Mouse (Mus musculus) CH12.LX (cell line): ENCODE data around the gene Cacna2d1. TPM values are rescaled to one million over a fixed set of nuclear protein-coding genes. Genes with fewer than 3 reads are reported as not detected.

Experiments
- DNase-seq: peaks from one replicate; pipeline ENCODE4 v3.0.0-alpha.2; 2013; ENCODE audit errors: extremely low read depth
- H3K27ac ChIP-seq: 2 replicates; pipeline ENCODE4 v1.5.1; 2012; ENCODE audit warnings: low read depth, mild to moderate bottlenecking, control low read depth, moderate library complexity; ENCODE audit not compliant: insufficient read depth
- H3K27me3 ChIP-seq: replicated peaks from 2 replicates; pipeline ENCODE3; 2012; ENCODE audit warnings: inconsistent platforms
- H3K36me3 ChIP-seq, 2 experiments: replicated peaks in 1 of 2; 2 replicates each; pipeline versions ENCODE3 to v1.6.1; 2012; ENCODE audit warnings: inconsistent platforms in 1 of 2, low read length in 1 of 2, mild to moderate bottlenecking in 1 of 2, mixed read lengths in 1 of 2, moderate library complexity in 1 of 2; ENCODE audit not compliant: control insufficient read depth in 1 of 2, insufficient read depth in 1 of 2
- H3K4me1 ChIP-seq, 2 experiments: 2 replicates each; pipeline ENCODE4 v1.6.1; 2012; ENCODE audit warnings: inconsistent platforms in 1 of 2, moderate library complexity in 1 of 2; ENCODE audit not compliant: insufficient read depth in 2 of 2, control insufficient read depth in 1 of 2
- H3K4me2 ChIP-seq: 2 replicates; pipeline ENCODE4 v1.6.1; 2012; ENCODE audit warnings: low read depth, mild to moderate bottlenecking, control low read depth; ENCODE audit not compliant: poor library complexity, insufficient read depth, severe bottlenecking
- H3K4me3 ChIP-seq, 3 experiments: fragments of 150-350 bp in 1 of 3; sonication (generic) in 1 of 3; replicated peaks in 1 of 3; 2 replicates each; pipeline versions ENCODE3 to v1.5.1; 2011 to 2012; ENCODE audit warnings: low read depth in 2 of 3, low read length in 2 of 3, mild to moderate bottlenecking in 2 of 3, moderate library complexity in 2 of 3, control low read depth in 1 of 3, improper control_type of control experiment in 1 of 3, inconsistent platforms in 1 of 3, mixed read lengths in 1 of 3; ENCODE audit not compliant: poor library complexity in 1 of 3
- H3K79me2 ChIP-seq: replicated peaks from 2 replicates; pipeline ENCODE4 v1.6.1; 2012; ENCODE audit warnings: mild to moderate bottlenecking, moderate library complexity; ENCODE audit not compliant: control insufficient read depth, poor library complexity, insufficient read depth, severe bottlenecking; ENCODE audit errors: extremely low read depth
- H3K9ac ChIP-seq: 2 replicates; pipeline ENCODE4 v1.6.1; 2012; ENCODE audit warnings: low read depth, mild to moderate bottlenecking, control low read depth, moderate library complexity; ENCODE audit not compliant: insufficient read depth
- H3K9me3 ChIP-seq: replicated peaks from 2 replicates; pipeline ENCODE3; 2012; ENCODE audit warnings: low read length, inconsistent platforms, mixed read lengths
- BHLHE40 ChIP-seq: IDR thresholded peaks from 2 replicates; pipeline ENCODE4 v1.6.1; 2011; ENCODE audit warnings: mild to moderate bottlenecking, low read depth, low read length, improper control_type of control experiment
- CHD1 ChIP-seq: IDR thresholded peaks from 2 replicates; pipeline ENCODE4 v1.6.1; 2012; ENCODE audit warnings: low read depth, low read length, improper control_type of control experiment, inconsistent platforms
- CHD2 ChIP-seq: IDR thresholded peaks from 2 replicates; pipeline ENCODE4 v1.6.1; 2011; ENCODE audit warnings: low read length, improper control_type of control experiment
- CTCF ChIP-seq, 2 experiments: IDR thresholded peaks in 1 of 2; conservative IDR thresholded peaks in 1 of 2; 2 replicates each; pipeline ENCODE4 v1.5.1; 2011 to 2012; ENCODE audit warnings: low read depth in 2 of 2, low read length in 2 of 2, improper control_type of control experiment in 1 of 2, inconsistent platforms in 1 of 2, mild to moderate bottlenecking in 1 of 2, moderate library complexity in 1 of 2
- E2F4 ChIP-seq: IDR thresholded peaks from 2 replicates; pipeline ENCODE4 v1.6.1; 2011; ENCODE audit warnings: low read depth, low read length, improper control_type of control experiment; ENCODE audit not compliant: insufficient replicate concordance
- ELF1 ChIP-seq: IDR thresholded peaks from 2 replicates; pipeline ENCODE4 v1.6.1; 2014; ENCODE audit warnings: low read depth, mild to moderate bottlenecking, inconsistent platforms, low read length, improper control_type of control experiment
- EP300 ChIP-seq: IDR thresholded peaks from 2 replicates; pipeline ENCODE4 v1.6.1; 2011; ENCODE audit warnings: low read length, improper control_type of control experiment
- ETS1 ChIP-seq: conservative IDR thresholded peaks from 2 replicates; pipeline ENCODE4 v1.6.1; 2012; ENCODE audit warnings: low read depth, mild to moderate bottlenecking, inconsistent platforms, low read length, improper control_type of control experiment, moderate library complexity
- IRF4 ChIP-seq: IDR thresholded peaks from 2 replicates; pipeline ENCODE4 v1.6.1; 2014; ENCODE audit warnings: low read depth, mild to moderate bottlenecking, inconsistent platforms, low read length, improper control_type of control experiment
- JUN ChIP-seq: IDR thresholded peaks from 2 replicates; pipeline ENCODE4 v1.6.1; 2011; ENCODE audit warnings: low read depth, mild to moderate bottlenecking, low read length, improper control_type of control experiment, moderate library complexity; ENCODE audit not compliant: insufficient read depth
- MAFK ChIP-seq: IDR thresholded peaks from 2 replicates; pipeline ENCODE4 v1.6.1; 2011; ENCODE audit warnings: low read length, improper control_type of control experiment; ENCODE audit not compliant: insufficient replicate concordance
- MAX ChIP-seq: IDR thresholded peaks from 2 replicates; pipeline ENCODE4 v1.6.1; 2011; ENCODE audit warnings: low read length, improper control_type of control experiment
- MAZ ChIP-seq: IDR thresholded peaks from 2 replicates; pipeline ENCODE4 v1.6.1; 2012; ENCODE audit warnings: low read depth, mild to moderate bottlenecking, inconsistent platforms, low read length, improper control_type of control experiment, moderate library complexity
- MEF2A ChIP-seq: IDR thresholded peaks from 2 replicates; pipeline ENCODE4 v1.6.1; 2014; ENCODE audit warnings: low read depth, mild to moderate bottlenecking, inconsistent platforms, low read length, improper control_type of control experiment, borderline replicate concordance
- MXI1 ChIP-seq: IDR thresholded peaks from 2 replicates; pipeline ENCODE4 v1.6.1; 2011; ENCODE audit warnings: mild to moderate bottlenecking, low read depth, low read length, improper control_type of control experiment
- MYC ChIP-seq: IDR thresholded peaks from 2 replicates; pipeline ENCODE4 v1.6.1; 2011; ENCODE audit warnings: low read depth, mild to moderate bottlenecking, improper control_type of control experiment, low read length
- NRF1 ChIP-seq: IDR thresholded peaks from 2 replicates; pipeline ENCODE4 v1.6.1; 2014; ENCODE audit warnings: low read depth, mild to moderate bottlenecking, inconsistent platforms, low read length, improper control_type of control experiment, moderate library complexity
- PAX5 ChIP-seq: IDR thresholded peaks from 2 replicates; pipeline ENCODE4 v1.6.1; 2012; ENCODE audit warnings: low read length, inconsistent platforms, mixed read lengths
- POLR2A ChIP-seq: IDR thresholded peaks from 2 replicates; pipeline ENCODE4 v1.6.1; 2011; ENCODE audit warnings: low read depth, mild to moderate bottlenecking, improper control_type of control experiment, low read length
- POLR2AphosphoS2 ChIP-seq: IDR thresholded peaks from 2 replicates; pipeline ENCODE4 v1.6.1; 2011; ENCODE audit warnings: low read depth, low read length, improper control_type of control experiment
- RAD21 ChIP-seq: IDR thresholded peaks from 2 replicates; pipeline ENCODE4 v1.6.1; 2011; ENCODE audit warnings: low read depth, mild to moderate bottlenecking, low read length, improper control_type of control experiment, moderate library complexity
- SIN3A ChIP-seq: IDR thresholded peaks from 2 replicates; pipeline ENCODE4 v1.6.1; 2012; ENCODE audit warnings: low read length, improper control_type of control experiment, inconsistent platforms
- SMC3 ChIP-seq: IDR thresholded peaks from 2 replicates; pipeline ENCODE4 v1.6.1; 2011; ENCODE audit warnings: low read depth, low read length, improper control_type of control experiment
- ZKSCAN1 ChIP-seq: IDR thresholded peaks from 2 replicates; pipeline ENCODE4 v1.6.1; 2012; ENCODE audit warnings: low read depth, inconsistent platforms, low read length, improper control_type of control experiment, borderline replicate concordance
- dilution Hi-C: fragments of 300-500 bp; cut with MboI; formaldehyde crosslinking; loops from 2 replicates; pipeline ENCODE4 v1.14.3; 2020; ENCODE audit warnings: low sequenced_read_pairs; ENCODE audit not compliant: extremely low pct_unique_long_range_greater_than_20kb, extremely low pct_ligation_motif_present
- in situ Hi-C: fragments of 300-500 bp; cut with MboI; formaldehyde crosslinking; loops from 3 replicates; pipeline ENCODE4 v1.14.3; 2019; ENCODE audit warnings: low sequenced_read_pairs, low pct_ligation_motif_present, low pct_unique_long_range_greater_than_20kb, mixed read lengths
- polyA plus RNA-seq: library from polyadenylated mRNA; unstranded; fragments of >175 nt; gene quantifications from 2 replicates; pipeline ENCODE4 v1.2.1, GENCODE M21; 2012; ENCODE audit warnings: low read depth; ENCODE audit not compliant: insufficient read length
- total RNA-seq, 2 experiments: library from RNA; depleted of rRNA; stranded (reverse); fragments of 300-350 nt in 1 of 2; fragments of >200 nt in 1 of 2; gene quantifications; 2 replicates each; pipeline ENCODE4 v1.2.3; 2012 to 2014

The Cacna2d1 gene
- total and polyA plus RNA-seq, 3 experiments = 0.13 to 1.3 (median 0.28) TPM

DNA sequence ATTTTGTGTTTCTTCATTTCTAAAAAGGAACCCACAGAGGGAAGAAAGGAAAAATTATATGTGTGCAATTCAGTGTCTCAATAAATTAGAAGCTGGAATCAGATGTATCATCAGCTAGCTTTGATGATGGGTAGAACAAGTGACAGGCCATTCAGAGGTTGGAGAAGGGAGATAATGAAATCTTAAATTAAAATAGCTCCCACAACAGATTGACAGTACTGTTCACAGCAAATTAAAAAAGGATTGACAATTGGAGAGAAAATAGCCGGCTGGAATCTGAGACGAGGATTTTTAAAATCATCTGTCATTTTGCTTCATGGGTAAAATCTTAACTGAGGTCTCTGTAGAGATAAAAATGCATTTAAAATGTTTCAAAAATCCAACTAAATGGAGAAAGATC lies 290.9 kb downstream of the Cacna2d1 start:
- no peak overlapping the region for H3K4me3 ChIP-seq
- in situ Hi-C loops = no loop called here
- H3K4me2 ChIP-seq = no peak overlapping the region
- H3K9ac ChIP-seq = no peak overlapping the region
- no peaks in the 10 kb centered on the region for H3K4me1 ChIP-seq
- H3K79me2 ChIP-seq = no peaks in the 10 kb centered on the region
- no peaks in the 10 kb centered on the region for H3K36me3 ChIP-seq
- peaks cover 2% of the 10 kb centered on the region for H3K9me3 ChIP-seq
- no peaks in the 10 kb centered on the region for H3K27me3 ChIP-seq
- no peak for TF ChIP-seq JUN
- no peak for TF ChIP-seq MXI1
- no peak for TF ChIP-seq BHLHE40
- TF ChIP-seq ZKSCAN1 = no peak
- TF ChIP-seq CTCF (conservative IDR thresholded peaks at IDR 0.05 in 1 of 2, IDR thresholded peaks at IDR 0.05 in 1 of 2; ENCODE audit: low read depth in 2 of 2, low read length in 2 of 2) = no peak
- TF ChIP-seq CHD1 = no peak
- no peak overlapping the region for H3K27ac ChIP-seq
- DNase-seq = no peak
- dilution Hi-C loops = no loop called here

- Histone ChIP-seq H3K27me3 (no peaks in the 10 kb centered on the region), H3K36me3 (no peaks in the 10 kb centered on the region), H3K4me3 (no peak overlapping the region), H3K79me2 (no peaks in the 10 kb centered on the region), H3K9ac (no peak overlapping the region), H3K9me3 (peaks cover under 1% of the 10 kb centered on the region), H3K4me2 (no peak overlapping the region), H3K27ac (no peak overlapping the region), H3K4me1 (no peaks in the 10 kb centered on the region)
- in situ Hi-C loops (no loop called here), dilution Hi-C loops (no loop called here)
- no peak for TF ChIP-seq POLR2A
- no peak for TF ChIP-seq NRF1
- TF ChIP-seq SMC3 = no peak
- TF ChIP-seq RAD21 = no peak
- TF ChIP-seq MEF2A = no peak
- no peak for TF ChIP-seq MAX
- no peak for TF ChIP-seq MYC
- no peak for TF ChIP-seq BHLHE40
- no peak for TF ChIP-seq EP300
- TF ChIP-seq ZKSCAN1 = no peak
- no peak for TF ChIP-seq CHD2
- no peak for TF ChIP-seq MAFK
- no peak for DNase-seq
Measured at GRCm38 (mm10) chr5:16229384-16229783, 294.9 kb downstream of the Cacna2d1 start.

DNA sequence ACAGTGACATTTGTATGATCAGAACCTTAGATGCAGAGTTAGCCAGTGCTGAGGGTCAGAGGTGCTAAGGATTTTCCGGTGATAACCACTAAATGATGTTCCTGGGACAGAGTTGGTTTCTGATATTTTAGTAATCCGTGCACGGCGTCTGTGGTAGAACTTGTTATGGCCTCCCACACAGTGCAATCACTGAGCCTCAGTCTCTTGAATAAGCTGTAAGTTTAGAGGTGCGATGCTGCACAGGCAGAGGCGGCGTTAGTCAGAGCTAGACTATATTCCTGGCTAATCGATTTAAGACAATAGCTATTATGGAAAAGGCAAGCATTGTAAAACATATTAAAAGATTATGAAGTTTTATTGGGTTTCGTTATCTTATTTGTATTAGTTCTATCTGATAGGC lies 297.0 kb downstream of the Cacna2d1 start:
- in situ Hi-C loops (no loop called here), dilution Hi-C loops (no loop called here)
- H3K4me1 ChIP-seq = no peaks in the 10 kb centered on the region
- TF ChIP-seq CTCF (conservative IDR thresholded peaks at IDR 0.05 in 1 of 2, IDR thresholded peaks at IDR 0.05 in 1 of 2; ENCODE audit: low read depth in 2 of 2, low read length in 2 of 2) = no peak
- no peak for TF ChIP-seq IRF4
- no peak for TF ChIP-seq SIN3A
- no peak for TF ChIP-seq SMC3
- no peak for TF ChIP-seq POLR2A
- no peak for TF ChIP-seq MXI1
- TF ChIP-seq ELF1 = no peak
- no peak for TF ChIP-seq ETS1
- TF ChIP-seq NRF1 = no peak
- TF ChIP-seq MAZ = no peak
- no peak for TF ChIP-seq EP300
- no peak for TF ChIP-seq PAX5
- TF ChIP-seq MAX = no peak
- TF ChIP-seq E2F4 = no peak
- TF ChIP-seq POLR2AphosphoS2 = no peak
- no peak for TF ChIP-seq CHD1
- H3K79me2 ChIP-seq = no peaks in the 10 kb centered on the region
- H3K36me3 ChIP-seq = no peaks in the 10 kb centered on the region
- H3K27ac ChIP-seq = no peak overlapping the region
- H3K9ac ChIP-seq = no peak overlapping the region
- no peaks in the 10 kb centered on the region for H3K27me3 ChIP-seq
- no peak for DNase-seq
- H3K4me3 ChIP-seq = no peak overlapping the region
- H3K4me2 ChIP-seq = no peak overlapping the region
- peaks cover 2% of the 10 kb centered on the region for H3K9me3 ChIP-seq
